ENCODE assay signal across 8 mouse cellular contexts in genomic region chr2:158359757-158360620, GRCm38 (mm10). TPM values are rescaled to one million over a fixed set of nuclear protein-coding genes. Genes with fewer than 3 reads are reported as not detected.
DNase-seq lines count a peak whose midpoint lies in the region; ATAC-seq and TF ChIP-seq lines count a peak whose summit lies in the region.

No protein-coding gene starts in this region.

- H3K9ac ChIP-seq in heart, embryonic 11.5 days (ENCODE audit: low read depth, low read length): peak overlapping the region; percentile 88
- peak overlapping the region; percentile 82 for H3K9ac ChIP-seq in hindbrain, embryonic 15.5 days
- peak overlapping the region; percentile 54 for H3K9ac ChIP-seq in liver, embryonic 16.5 days (ENCODE audit: low read depth, low read length)

- intact Hi-C loops in heart, postnatal 25 days (cut with DNase I): loop anchor here (5.0 kb wide), 1 partner anchor 47 kb away; the partner anchor contains the start of gene Ralgapb

- H3K4me3 ChIP-seq in heart, embryonic 11.5 days (ENCODE audit: low read depth, low read length): peak overlapping the region; percentile 70
- H3K4me3 ChIP-seq in G1E (ENCODE audit: low read depth, low read length): peak overlapping the region; percentile 80
- H3K4me3 ChIP-seq in hindbrain, embryonic 15.5 days: peak overlapping the region; percentile 75
- H3K4me3 ChIP-seq in liver, embryonic 16.5 days (ENCODE audit: low read depth, low read length): peak overlapping the region; percentile 68

- 75% methylated on average over 12 of the region's 12 CpGs for WGBS in heart, embryonic 11.5 days (ENCODE audit: insufficient replicate concordance)
- 71% methylated on average over 12 of the region's 12 CpGs for WGBS in hindbrain, embryonic 15.5 days
- 53% methylated on average over 12 of the region's 12 CpGs for WGBS in liver, embryonic 16.5 days (ENCODE audit: insufficient replicate concordance)

- no peak overlapping the region for H3K27ac ChIP-seq in heart, embryonic 11.5 days (ENCODE audit: low read depth, low read length)
- no peak overlapping the region for H3K27ac ChIP-seq in hindbrain, embryonic 15.5 days (replicated peaks)
- H3K27ac ChIP-seq in liver, embryonic 16.5 days (ENCODE audit: low read length): no peak overlapping the region

- no peak for ATAC-seq in heart, embryonic 11.5 days (replicated peaks; ENCODE audit: insufficient number of reproducible peaks, low FRiP score, low TSS enrichment)
- no peak for ATAC-seq in G1E (ENCODE audit: extremely low read depth, insufficient number of reproducible peaks, low FRiP score, poor library complexity, severe bottlenecking)
- no peak for ATAC-seq in hindbrain, embryonic 15.5 days (ENCODE audit: low FRiP score, low read depth)
- ATAC-seq in liver, embryonic 16.5 days (ENCODE audit: low read depth): peak; percentile 23; the same call in 1 of the 2 replicates

- H3K4me1 ChIP-seq in heart, embryonic 11.5 days (ENCODE audit: control insufficient read depth, insufficient read depth, low read length): peaks cover 15% of the 10 kb centered on the region
- H3K4me1 ChIP-seq in G1E (ENCODE audit: insufficient read depth, low read depth, low read length): peaks cover 56% of the 10 kb centered on the region
- H3K4me1 ChIP-seq in hindbrain, embryonic 15.5 days (replicated peaks): peaks cover 22% of the 10 kb centered on the region
- peaks cover 24% of the 10 kb centered on the region for H3K4me1 ChIP-seq in liver, embryonic 16.5 days (ENCODE audit: control insufficient read depth, low read depth, low read length)

- peaks cover 42% of the 10 kb centered on the region for H3K36me3 ChIP-seq in heart, embryonic 11.5 days (ENCODE audit: control insufficient read depth, insufficient read depth, low read length)
- H3K36me3 ChIP-seq in G1E (replicated peaks): peaks cover 59% of the 10 kb centered on the region
- peaks cover 45% of the 10 kb centered on the region for H3K36me3 ChIP-seq in hindbrain, embryonic 15.5 days
- peaks cover 32% of the 10 kb centered on the region for H3K36me3 ChIP-seq in liver, embryonic 16.5 days (ENCODE audit: control insufficient read depth, insufficient read depth)

- H3K9me3 ChIP-seq in heart, embryonic 11.5 days (replicated peaks; ENCODE audit: control insufficient read depth, low read length): no peaks in the 10 kb centered on the region
- no peaks in the 10 kb centered on the region for H3K9me3 ChIP-seq in G1E (replicated peaks)
- no peaks in the 10 kb centered on the region for H3K9me3 ChIP-seq in hindbrain, embryonic 15.5 days
- no peaks in the 10 kb centered on the region for H3K9me3 ChIP-seq in liver, embryonic 16.5 days (replicated peaks; ENCODE audit: control insufficient read depth, low read length)

- H3K4me2 ChIP-seq in heart, embryonic 11.5 days: peak overlapping the region; percentile 87
- peak overlapping the region; percentile 86 for H3K4me2 ChIP-seq in hindbrain, embryonic 15.5 days
- peak overlapping the region; percentile 68 for H3K4me2 ChIP-seq in liver, embryonic 16.5 days (ENCODE audit: low read depth, low read length)

- DNase-seq in heart, postnatal 25 days (ENCODE audit: low spot score): no peak
- no peak for DNase-seq in G1E (ENCODE audit: low spot score)
- no peak for DNase-seq in left cerebral cortex, adult 8-10 months (ENCODE audit: low spot score in 2 of 2)
- no peak for DNase-seq in right cerebral cortex, adult 18-20 months
- no peak for DNase-seq in layer of hippocampus, postnatal 10 days (ENCODE audit: low spot score in 2 of 2)

- TF ChIP-seq CTCF in G1E (IDR thresholded peaks at IDR 0.05; ENCODE audit: low read depth, low read length): no peak

- H3K27me3 ChIP-seq in heart, embryonic 11.5 days (ENCODE audit: control insufficient read depth, insufficient read depth, low read length): no peaks in the 10 kb centered on the region
- H3K27me3 ChIP-seq in G1E (ENCODE audit: insufficient read depth, low read length): peaks cover under 1% of the 10 kb centered on the region
- no peaks in the 10 kb centered on the region for H3K27me3 ChIP-seq in hindbrain, embryonic 15.5 days
- H3K27me3 ChIP-seq in liver, embryonic 16.5 days (ENCODE audit: control insufficient read depth, insufficient read depth, low read depth, low read length): no peaks in the 10 kb centered on the region

RNA-seq across cellular contexts. Expression of gene Snhg11, which starts 15.4 kb away (rescaled TPM):
- 1.3 and 1.6 TPM in 2 replicates for polyA plus RNA-seq in heart, embryonic 11.5 days (2014; fragmentation: Nextera tagmentation; extraction: Ambion mirVana)
- total RNA-seq in heart, postnatal 25 days (2021): under 1 TPM in 1 of 2 experiments, not detected in 1; 0.31 TPM
- total RNA-seq in G1E (2014; fragmentation: Nextera tagmentation) (not detected in 2 replicates), G1E (2017) (0.12 and 0.22 TPM in 2 replicates)
- polyA plus RNA-seq in G1E (2012): not detected in 2 replicates
- 721 and 898 TPM in 2 replicates for polyA plus RNA-seq in hindbrain, embryonic 15.5 days (2015; fragmentation: Nextera tagmentation; extraction: Ambion mirVana)
- polyA plus RNA-seq in liver, embryonic 16.5 days (2015; fragmentation: Nextera tagmentation; extraction: Ambion mirVana): 1.2 and 2.6 TPM in 2 replicates
- 100 to 1,000 TPM; 574 to 680 (median 623) TPM for total RNA-seq in left cerebral cortex, adult 8-10 months (2022)
- total RNA-seq in layer of hippocampus, postnatal 10 days (2021): 100 to 1,000 TPM; 459 to 580 TPM

RNA-seq across cellular contexts. Expression of gene Ralgapb, which starts 49.7 kb away (rescaled TPM):
- 13.2 and 16.5 TPM in 2 replicates for polyA plus RNA-seq in heart, embryonic 11.5 days (2014; fragmentation: Nextera tagmentation; extraction: Ambion mirVana)
- total RNA-seq in heart, postnatal 25 days (2021): 10 to 100 TPM; 33.7 to 33.9 TPM
- total RNA-seq in G1E (2014; fragmentation: Nextera tagmentation) (68.1 and 79.9 TPM in 2 replicates), G1E (2017) (42.6 and 47.8 TPM in 2 replicates)
- polyA plus RNA-seq in G1E (2012): 2.6 and 3.0 TPM in 2 replicates
- polyA plus RNA-seq in hindbrain, embryonic 15.5 days (2015; fragmentation: Nextera tagmentation; extraction: Ambion mirVana): 25.1 and 26.3 TPM in 2 replicates
- polyA plus RNA-seq in liver, embryonic 16.5 days (2015; fragmentation: Nextera tagmentation; extraction: Ambion mirVana): 4.4 and 4.7 TPM in 2 replicates
- total RNA-seq in left cerebral cortex, adult 8-10 months (2022): 100 to 1,000 TPM in 3 of 4 experiments, 10 to 100 TPM in 1; 97.6 to 110 (median 106) TPM
- 10 to 100 TPM; 73.8 to 82.2 TPM for total RNA-seq in layer of hippocampus, postnatal 10 days (2021)

RNA-seq across cellular contexts. Expression of gene Lbp, which starts 53.7 kb away (rescaled TPM):
- polyA plus RNA-seq in heart, embryonic 11.5 days (2014; fragmentation: Nextera tagmentation; extraction: Ambion mirVana): 9.2 and 10.1 TPM in 2 replicates
- total RNA-seq in heart, postnatal 25 days (2021): 1 to 10 TPM; 5.4 to 6.4 TPM
- total RNA-seq in G1E (2014; fragmentation: Nextera tagmentation): not detected in 2 replicates
- total RNA-seq in G1E (2017): 0.06 TPM in 1 of 2 replicates, not detected in the other
- polyA plus RNA-seq in G1E (2012): 0.04 TPM in 1 of 2 replicates, not detected in the other
- polyA plus RNA-seq in hindbrain, embryonic 15.5 days (2015; fragmentation: Nextera tagmentation; extraction: Ambion mirVana): 5.4 and 6.8 TPM in 2 replicates
- polyA plus RNA-seq in liver, embryonic 16.5 days (2015; fragmentation: Nextera tagmentation; extraction: Ambion mirVana): 61.5 and 69.9 TPM in 2 replicates
- total RNA-seq in left cerebral cortex, adult 8-10 months (2022): 1 to 10 TPM; 1.6 to 3.0 (median 1.9) TPM
- 1 to 10 TPM; 2.6 to 4.3 TPM for total RNA-seq in layer of hippocampus, postnatal 10 days (2021)

Comparison
In these comparisons a context has a peak if more than half of its experiments do, and no peak if none do; other contexts are left out.
1. RNA of gene Snhg11, which starts 15.4 kb away (total RNA-seq): 574 to 680 TPM in left cerebral cortex, adult 8-10 months and 459 to 580 TPM in layer of hippocampus, postnatal 10 days; 0.31 TPM in heart, postnatal 25 days and 0.12 to 0.22 TPM in G1E; every median in the first group is over 100 times any median in the second.
2. Peak in every context shown above with its lines, with median percentiles within 50 percentile points of each other: H3K4me2 ChIP-seq, H3K4me3 ChIP-seq and H3K9ac ChIP-seq.